Mouse (Mus musculus) embryonic fibroblast, embryonic 13.5 days (primary cell): ENCODE data around the gene Gm20388.

Source experiments
- CTCF ChIP-seq: IDR thresholded peaks from 2 replicates; pipeline ENCODE4 v1.5.1; 2011; ENCODE audit warnings: mild to moderate bottlenecking, control low read depth, low read length, moderate library complexity, borderline replicate concordance; ENCODE audit not compliant: insufficient read depth
- POLR2A ChIP-seq: IDR thresholded peaks from 2 replicates; pipeline ENCODE4 v1.6.1; 2011; ENCODE audit warnings: low read depth, mild to moderate bottlenecking, control low read depth, low read length, moderate library complexity

- TF ChIP-seq CTCF (no peak), POLR2A (no peak)
Measured at GRCm38 (mm10) chr8:121736236-121736635, 1825.6 kb downstream of the Gm20388 start.
